Comparison of ENCODE assay signal across 22 mouse cellular contexts in genomic region chr10:18840736-18841135, GRCm38 (mm10). TPM values are rescaled to one million over a fixed set of nuclear protein-coding genes. Genes with fewer than 3 reads are reported as not detected.
A peak's percentile ranks its signal among the peaks of the same experiment; 100 is the strongest.
DNase-seq lines count a peak whose midpoint lies in the region; ATAC-seq and TF ChIP-seq lines count a peak whose summit lies in the region.
"Had no signal": no experiment of that assay in that cellular context is flagged by ENCODE, and none has a peak within 500 bp of the region (broad histone marks: within the 10 kb centered on the region; RNA-seq: fewer than 3 reads in every experiment).

No protein-coding gene starts in this region.

- TF ChIP-seq CTCF in forebrain, postnatal 0 days (IDR thresholded peaks at IDR 0.05; ENCODE audit: low read depth): peak; percentile 59
- peak; percentile 70 for TF ChIP-seq CTCF in kidney, postnatal 0 days (IDR thresholded peaks at IDR 0.05; ENCODE audit: low read depth)
- TF ChIP-seq CTCF in midbrain, postnatal 0 days (IDR thresholded peaks at IDR 0.05): peak; percentile 76
- TF ChIP-seq CTCF in stomach, postnatal 0 days (IDR thresholded peaks at IDR 0.05; ENCODE audit: low read depth): peak; percentile 67

- no peak overlapping the region for H3K9ac ChIP-seq in forebrain, postnatal 0 days
- H3K9ac ChIP-seq in forebrain, embryonic 15.5 days (replicated peaks): no peak overlapping the region
- no peak overlapping the region for H3K9ac ChIP-seq in kidney, postnatal 0 days (ENCODE audit: low read depth, low read length)
- no peak overlapping the region for H3K9ac ChIP-seq in midbrain, postnatal 0 days (replicated peaks; ENCODE audit: low read length, poor library complexity, severe bottlenecking)
- no peak overlapping the region for H3K9ac ChIP-seq in midbrain, embryonic 15.5 days
- no peak overlapping the region for H3K9ac ChIP-seq in stomach, postnatal 0 days (ENCODE audit: low read length)
- H3K9ac ChIP-seq: embryonic facial prominence, embryonic 13.5 days; kidney, embryonic 15.5 days; liver, embryonic 13.5 days; midbrain, embryonic 13.5 days had no signal

- TF ChIP-seq EP300 in stomach, postnatal 0 days (optimal IDR thresholded peaks at IDR 0.05): no peak

- H3K4me2 ChIP-seq in forebrain, postnatal 0 days (ENCODE audit: low read depth): no peak overlapping the region
- no peak overlapping the region for H3K4me2 ChIP-seq in forebrain, embryonic 15.5 days (replicated peaks)
- H3K4me2 ChIP-seq in kidney, postnatal 0 days (ENCODE audit: low read length): no peak overlapping the region
- H3K4me2 ChIP-seq in midbrain, postnatal 0 days (ENCODE audit: low read depth, low read length, poor library complexity, severe bottlenecking): no peak overlapping the region
- H3K4me2 ChIP-seq in midbrain, embryonic 15.5 days: no peak overlapping the region
- no peak overlapping the region for H3K4me2 ChIP-seq in stomach, postnatal 0 days (replicated peaks; ENCODE audit: low read depth)
- H3K4me2 ChIP-seq: embryonic facial prominence, embryonic 13.5 days; kidney, embryonic 15.5 days; liver, embryonic 13.5 days; midbrain, embryonic 13.5 days had no signal

- no peaks in the 10 kb centered on the region for H3K9me3 ChIP-seq in forebrain, postnatal 0 days (ENCODE audit: low read length)
- no peaks in the 10 kb centered on the region for H3K9me3 ChIP-seq in forebrain, embryonic 15.5 days
- H3K9me3 ChIP-seq in kidney, postnatal 0 days (replicated peaks; ENCODE audit: low read length): no peaks in the 10 kb centered on the region
- H3K9me3 ChIP-seq in midbrain, postnatal 0 days (ENCODE audit: low read length): no peaks in the 10 kb centered on the region
- H3K9me3 ChIP-seq in midbrain, embryonic 15.5 days: no peaks in the 10 kb centered on the region
- no peaks in the 10 kb centered on the region for H3K9me3 ChIP-seq in stomach, postnatal 0 days (ENCODE audit: control insufficient read depth, low read length)
- H3K9me3 ChIP-seq: embryonic facial prominence, embryonic 13.5 days; kidney, embryonic 15.5 days; liver, embryonic 13.5 days; midbrain, embryonic 13.5 days had no signal

- no peak overlapping the region for H3K4me3 ChIP-seq in forebrain, postnatal 0 days (ENCODE audit: low read depth, low read length)
- H3K4me3 ChIP-seq in forebrain, embryonic 15.5 days: no peak overlapping the region
- H3K4me3 ChIP-seq in kidney, postnatal 0 days (replicated peaks; ENCODE audit: low read depth, low read length): no peak overlapping the region
- no peak overlapping the region for H3K4me3 ChIP-seq in midbrain, postnatal 0 days (ENCODE audit: low read depth, low read length)
- no peak overlapping the region for H3K4me3 ChIP-seq in midbrain, embryonic 15.5 days
- H3K4me3 ChIP-seq in stomach, postnatal 0 days (ENCODE audit: low read depth, low read length): no peak overlapping the region
- H3K4me3 ChIP-seq: embryonic facial prominence, embryonic 13.5 days; kidney, embryonic 15.5 days; liver, embryonic 13.5 days; midbrain, embryonic 13.5 days had no signal

- H3K27ac ChIP-seq in forebrain, postnatal 0 days (ENCODE audit: low read depth, low read length): no peak overlapping the region
- no peak overlapping the region for H3K27ac ChIP-seq in forebrain, embryonic 15.5 days (replicated peaks)
- no peak overlapping the region for H3K27ac ChIP-seq in kidney, postnatal 0 days
- H3K27ac ChIP-seq in midbrain, postnatal 0 days (ENCODE audit: low read depth, low read length): no peak overlapping the region
- no peak overlapping the region for H3K27ac ChIP-seq in midbrain, embryonic 15.5 days
- no peak overlapping the region for H3K27ac ChIP-seq in stomach, postnatal 0 days (replicated peaks)
- H3K27ac ChIP-seq: embryonic facial prominence, embryonic 13.5 days; kidney, embryonic 15.5 days; liver, embryonic 13.5 days; midbrain, embryonic 13.5 days had no signal

- no peaks in the 10 kb centered on the region for H3K27me3 ChIP-seq in forebrain, postnatal 0 days (ENCODE audit: insufficient read depth, low read length)
- H3K27me3 ChIP-seq in forebrain, embryonic 15.5 days: peaks cover 18% of the 10 kb centered on the region
- no peaks in the 10 kb centered on the region; the same call in 1 of the 2 replicates for H3K27me3 ChIP-seq in kidney, postnatal 0 days (ENCODE audit: insufficient read depth, low read length)
- peaks cover 7% of the 10 kb centered on the region; the same call in 1 of the 2 replicates for H3K27me3 ChIP-seq in midbrain, postnatal 0 days (ENCODE audit: insufficient read depth, low read length)
- peaks cover 19% of the 10 kb centered on the region for H3K27me3 ChIP-seq in midbrain, embryonic 15.5 days (replicated peaks)
- no peaks in the 10 kb centered on the region for H3K27me3 ChIP-seq in stomach, postnatal 0 days (ENCODE audit: control insufficient read depth, insufficient read depth, low read length)

- ATAC-seq in forebrain, postnatal 0 days: no peak
- ATAC-seq in forebrain, embryonic 15.5 days (replicated peaks): no peak
- ATAC-seq in kidney, postnatal 0 days (replicated peaks; ENCODE audit: low FRiP score, low read depth): no peak
- ATAC-seq in midbrain, postnatal 0 days (ENCODE audit: low FRiP score): no peak
- ATAC-seq in midbrain, embryonic 15.5 days (replicated peaks): no peak
- no peak for ATAC-seq in stomach, postnatal 0 days (ENCODE audit: low FRiP score, low TSS enrichment)
- ATAC-seq: midbrain, embryonic 13.5 days had no signal

- DNase-seq in forebrain, postnatal 0 days: peak; percentile 42
- DNase-seq in kidney, postnatal 0 days (ENCODE audit: low spot score): peak; percentile 29
- DNase-seq in kidney, adult 18-20 months: no peak
- peak; percentile 57 for DNase-seq in midbrain, postnatal 0 days (ENCODE audit: low spot score)
- no peak for DNase-seq in stomach, postnatal 0 days (ENCODE audit: low spot score)
- DNase-seq in thymus, postnatal 25 days: no peak
- DNase-seq: adrenal gland, postnatal 14 days; cerebellum, postnatal 36 days; heart, adult 18-20 months; heart, postnatal 10 days; liver, embryonic 13.5 days; lung, postnatal 36 days; right cerebral cortex, postnatal 4 days had no signal

- no peaks in the 10 kb centered on the region for H3K36me3 ChIP-seq in forebrain, postnatal 0 days (ENCODE audit: insufficient read depth)
- no peaks in the 10 kb centered on the region for H3K36me3 ChIP-seq in forebrain, embryonic 15.5 days
- H3K36me3 ChIP-seq in kidney, postnatal 0 days (ENCODE audit: insufficient read depth, low read length): no peaks in the 10 kb centered on the region
- H3K36me3 ChIP-seq in midbrain, postnatal 0 days (ENCODE audit: insufficient read depth, low read length): no peaks in the 10 kb centered on the region
- no peaks in the 10 kb centered on the region for H3K36me3 ChIP-seq in midbrain, embryonic 15.5 days (replicated peaks)
- no peaks in the 10 kb centered on the region for H3K36me3 ChIP-seq in stomach, postnatal 0 days (ENCODE audit: control insufficient read depth, insufficient read depth, low read length)
- H3K36me3 ChIP-seq: embryonic facial prominence, embryonic 13.5 days; G1E; kidney, embryonic 15.5 days; liver, embryonic 13.5 days; midbrain, embryonic 13.5 days had no signal

- H3K4me1 ChIP-seq in forebrain, postnatal 0 days (ENCODE audit: insufficient read depth): no peaks in the 10 kb centered on the region
- peaks cover 10% of the 10 kb centered on the region for H3K4me1 ChIP-seq in forebrain, embryonic 15.5 days
- 0 out of 2 replicates have a peak, but pooled peaks cover 3% of the 10 kb centered on the region for H3K4me1 ChIP-seq in kidney, postnatal 0 days (replicated peaks; ENCODE audit: insufficient read depth, low read length)
- 0 out of 2 replicates have a peak, but pooled peaks cover 3% of the 10 kb centered on the region for H3K4me1 ChIP-seq in midbrain, postnatal 0 days (ENCODE audit: insufficient read depth, low read length)
- H3K4me1 ChIP-seq in midbrain, embryonic 15.5 days: peaks cover 8% of the 10 kb centered on the region; the same call in 1 of the 2 replicates
- no peaks in the 10 kb centered on the region for H3K4me1 ChIP-seq in stomach, postnatal 0 days (replicated peaks; ENCODE audit: control insufficient read depth, insufficient read depth)

- WGBS in forebrain, postnatal 0 days: 66% methylated on average over 4 of the region's 4 CpGs
- WGBS in forebrain, embryonic 15.5 days: 67% methylated on average over 4 of the region's 4 CpGs
- 51% methylated on average over 4 of the region's 4 CpGs for WGBS in kidney, postnatal 0 days
- 61% methylated on average over 4 of the region's 4 CpGs for WGBS in midbrain, postnatal 0 days
- WGBS in midbrain, embryonic 15.5 days: 77% methylated on average over 4 of the region's 4 CpGs
- WGBS in stomach, postnatal 0 days: 63% methylated on average over 4 of the region's 4 CpGs

RNA-seq across cellular contexts. Expression of gene Perp, which starts 4.1 kb away (rescaled TPM):
- total RNA-seq in forebrain, postnatal 0 days (2014; rRNA removed): 11.5 and 14.5 TPM in 2 replicates
- 14.9 and 18.1 TPM in 2 replicates for polyA plus RNA-seq in forebrain, postnatal 0 days (2015; fragmentation: Nextera tagmentation; extraction: Ambion mirVana)
- polyA plus RNA-seq in forebrain, embryonic 15.5 days (2015; fragmentation: Nextera tagmentation; extraction: Ambion mirVana): 4.1 and 5.4 TPM in 2 replicates
- polyA plus RNA-seq in kidney, postnatal 0 days (2015; fragmentation: Nextera tagmentation; extraction: Ambion mirVana): 39.3 and 41.6 TPM in 2 replicates
- 24.2 and 25.7 TPM in 2 replicates for total RNA-seq in midbrain, postnatal 0 days (2014; rRNA removed)
- 24.4 and 25.6 TPM in 2 replicates for polyA plus RNA-seq in midbrain, postnatal 0 days (2015; fragmentation: Nextera tagmentation; extraction: Ambion mirVana)
- 7.6 and 11.7 TPM in 2 replicates for polyA plus RNA-seq in midbrain, embryonic 15.5 days (2015; fragmentation: Nextera tagmentation; extraction: Ambion mirVana)
- 1,093 and 1,120 TPM in 2 replicates for polyA plus RNA-seq in stomach, postnatal 0 days (2015; fragmentation: Nextera tagmentation; extraction: Ambion mirVana)
- total RNA-seq: G1E had no signal
- polyA plus RNA-seq: G1E had no signal

RNA-seq across cellular contexts. Expression of gene Gm4922, which starts 54.1 kb away (rescaled TPM):
- 0.08 TPM in 1 of 2 replicates, not detected in the other for total RNA-seq in forebrain, postnatal 0 days (2014; rRNA removed)
- 0.21 TPM in 1 of 2 replicates, not detected in the other for polyA plus RNA-seq in forebrain, postnatal 0 days (2015; fragmentation: Nextera tagmentation; extraction: Ambion mirVana)
- polyA plus RNA-seq in forebrain, embryonic 15.5 days (2015; fragmentation: Nextera tagmentation; extraction: Ambion mirVana): 0.19 and 0.23 TPM in 2 replicates
- not detected in 2 replicates for polyA plus RNA-seq in kidney, postnatal 0 days (2015; fragmentation: Nextera tagmentation; extraction: Ambion mirVana)
- not detected in 2 replicates for total RNA-seq in midbrain, postnatal 0 days (2014; rRNA removed)
- polyA plus RNA-seq in midbrain, postnatal 0 days (2015; fragmentation: Nextera tagmentation; extraction: Ambion mirVana): 0.10 and 0.11 TPM in 2 replicates
- 0.09 and 0.39 TPM in 2 replicates for polyA plus RNA-seq in midbrain, embryonic 15.5 days (2015; fragmentation: Nextera tagmentation; extraction: Ambion mirVana)
- 0.05 and 0.08 TPM in 2 replicates for polyA plus RNA-seq in stomach, postnatal 0 days (2015; fragmentation: Nextera tagmentation; extraction: Ambion mirVana)
- total RNA-seq: adrenal gland, postnatal 14 days; gastrocnemius, adult 18-20 months; heart, adult 18-20 months; heart, postnatal 10 days; layer of hippocampus, adult 8-10 months; left cerebral cortex, postnatal 10 days had no signal
- polyA plus RNA-seq: embryonic facial prominence, embryonic 13.5 days; G1E; kidney, embryonic 15.5 days; liver, embryonic 13.5 days had no signal

Comparison
In these comparisons a context has a peak if more than half of its experiments do, and no peak if none do; other contexts are left out.
1. DNase-seq: peak in forebrain, postnatal 0 days (single experiment), kidney, postnatal 0 days (single experiment) and midbrain, postnatal 0 days (single experiment); none in kidney, adult 18-20 months (single experiment), stomach, postnatal 0 days (single experiment) and thymus, postnatal 25 days (single experiment).
2. RNA of gene Perp, which starts 4.1 kb away (polyA plus RNA-seq): 1,093 to 1,120 TPM in stomach, postnatal 0 days; 39.3 to 41.6 TPM in kidney, postnatal 0 days, 24.4 to 25.6 TPM in midbrain, postnatal 0 days, 14.9 to 18.1 TPM in forebrain, postnatal 0 days, 7.6 to 11.7 TPM in midbrain, embryonic 15.5 days and 4.1 to 5.4 TPM in forebrain, embryonic 15.5 days; every median in the first group is over 10 times any median in the second.
3. Peak in every context shown above with its lines, with median percentiles within 50 percentile points of each other: CTCF ChIP-seq.